Mouse (Mus musculus) intestine, postnatal 0 days (tissue): ENCODE data around the gene Peli2. TPM values are rescaled to one million over a fixed set of nuclear protein-coding genes. Genes with fewer than 3 reads are reported as not detected.

ENCODE experiments used
- ATAC-seq: fragments of 200-750 bp; cut with Nextera tagmentation; 2 replicates; pipeline ENCODE4 v1.8.0; 2017; ENCODE audit warnings: mild to moderate bottlenecking, moderate TSS enrichment, moderate library complexity
- H3K27ac ChIP-seq: fragments of 300-500 bp; sonication (generic); 2 replicates; pipeline ENCODE4 v1.5.1; 2014; ENCODE audit warnings: mild to moderate bottlenecking, low read depth, low read length, moderate library complexity
- H3K27me3 ChIP-seq: fragments of 300-500 bp; sonication (generic); replicated peaks from 2 replicates; pipeline ENCODE4 v1.6.1; 2014; ENCODE audit warnings: low read length, mixed read lengths; ENCODE audit not compliant: control insufficient read depth, insufficient read depth
- H3K36me3 ChIP-seq: fragments of 300-500 bp; sonication (generic); 2 replicates; pipeline ENCODE4 v1.6.1; 2014; ENCODE audit warnings: mild to moderate bottlenecking, moderate library complexity; ENCODE audit not compliant: control insufficient read depth, insufficient read depth
- H3K4me1 ChIP-seq: fragments of 300-500 bp; sonication (generic); replicated peaks from 2 replicates; pipeline ENCODE4 v1.6.1; 2014; ENCODE audit warnings: antibody characterized with exemption, low read length, mixed read lengths; ENCODE audit not compliant: control insufficient read depth, insufficient read depth
- H3K4me2 ChIP-seq: fragments of 300-500 bp; sonication (generic); replicated peaks from 2 replicates; pipeline ENCODE4 v1.6.1; 2014; ENCODE audit warnings: low read depth, mild to moderate bottlenecking, moderate library complexity
- H3K4me3 ChIP-seq: fragments of 300-500 bp; sonication (generic); 2 replicates; pipeline ENCODE4 v1.5.1; 2014; ENCODE audit warnings: low read depth, low read length
- H3K9ac ChIP-seq: fragments of 300-500 bp; sonication (generic); 2 replicates; pipeline ENCODE4 v1.6.1; 2014; ENCODE audit warnings: mild to moderate bottlenecking, low read depth, low read length
- H3K9me3 ChIP-seq: fragments of 300-500 bp; sonication (generic); 2 replicates; pipeline ENCODE4 v1.6.1; 2016; ENCODE audit warnings: mixed run types; ENCODE audit not compliant: control insufficient read depth
- CTCF ChIP-seq: sonication (generic); IDR thresholded peaks from 2 replicates; pipeline ENCODE4 v1.5.1; 2016; ENCODE audit warnings: low read depth, mild to moderate bottlenecking, control low read depth, antibody characterized with exemption, moderate library complexity
- WGBS: fragments of 180-500 bp; shearing (Covaris S2); extraction: QIAGEN DNeasy Blood & Tissue Kit; methylation state at CpG from one replicate; pipeline ENCODE4 v1.1.7; 2014; 5-methylcytosine and 5-hydroxymethylcytosine counted together
- polyA plus RNA-seq: library from polyadenylated mRNA; unstranded; fragments of >200 nt; fragmentation: Nextera tagmentation; extraction: Ambion mirVana; gene quantifications from 2 replicates; pipeline ENCODE4 v1.2.1, GENCODE M21; 2015

Peli2 gene
- polyA plus RNA-seq, 1 experiment from 2014 or later = 2.0 TPM

GRCm38 (mm10) chr14:48166396-48166795 is 45.8 kb downstream of the Peli2 start:
- 90% methylated on average over 9 of the region's 9 CpGs for WGBS
- no peaks in the 10 kb centered on the region for H3K36me3 ChIP-seq
- no peaks in the 10 kb centered on the region for H3K27me3 ChIP-seq
- H3K4me1 ChIP-seq = no peaks in the 10 kb centered on the region
- no peaks in the 10 kb centered on the region for H3K9me3 ChIP-seq
- no peak for TF ChIP-seq CTCF
- H3K4me3 ChIP-seq = no peak overlapping the region
- H3K9ac ChIP-seq = no peak overlapping the region
- no peak for ATAC-seq
- H3K4me2 ChIP-seq = no peak overlapping the region
- no peak overlapping the region for H3K27ac ChIP-seq

GRCm38 (mm10) chr14:48167020-48167419 is 46.4 kb downstream of the Peli2 start:
- Histone ChIP-seq H3K27me3 (no peaks in the 10 kb centered on the region), H3K27ac (no peak overlapping the region), H3K9ac (no peak overlapping the region), H3K36me3 (no peaks in the 10 kb centered on the region), H3K4me1 (no peaks in the 10 kb centered on the region), H3K4me3 (no peak overlapping the region), H3K9me3 (no peaks in the 10 kb centered on the region), H3K4me2 (no peak overlapping the region)
- no peak for ATAC-seq
- TF ChIP-seq CTCF = no peak
- WGBS = 56% methylated on average over 3 of the region's 3 CpGs

DNA sequence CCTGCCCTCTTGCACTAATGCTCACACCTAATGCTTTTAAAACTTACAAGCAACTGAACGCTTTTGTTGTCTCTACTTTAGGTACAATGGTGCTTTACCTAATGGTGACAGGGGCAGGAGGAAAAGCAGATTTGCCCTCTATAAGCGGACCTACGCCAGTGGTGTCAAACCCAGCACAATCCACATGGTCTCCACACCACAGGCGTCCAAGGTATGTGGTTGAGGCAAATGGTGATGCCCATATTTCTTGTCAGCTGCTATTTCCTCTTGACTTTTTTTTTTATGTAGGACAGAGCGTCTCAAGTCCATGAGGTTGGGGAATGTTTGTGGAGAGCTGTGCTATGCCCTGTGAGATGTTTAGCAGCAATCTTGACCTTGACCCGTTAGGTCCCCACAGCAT is 47.5 kb downstream of the Peli2 start:
- Histone ChIP-seq H3K27ac (no peak overlapping the region), H3K27me3 (no peaks in the 10 kb centered on the region), H3K36me3 (no peaks in the 10 kb centered on the region), H3K4me3 (no peak overlapping the region), H3K4me1 (no peaks in the 10 kb centered on the region), H3K9me3 (no peaks in the 10 kb centered on the region), H3K4me2 (no peak overlapping the region), H3K9ac (no peak overlapping the region)
- 76% methylated on average over 6 of the region's 6 CpGs for WGBS
- no peak for ATAC-seq
- TF ChIP-seq CTCF = no peak

DNA sequence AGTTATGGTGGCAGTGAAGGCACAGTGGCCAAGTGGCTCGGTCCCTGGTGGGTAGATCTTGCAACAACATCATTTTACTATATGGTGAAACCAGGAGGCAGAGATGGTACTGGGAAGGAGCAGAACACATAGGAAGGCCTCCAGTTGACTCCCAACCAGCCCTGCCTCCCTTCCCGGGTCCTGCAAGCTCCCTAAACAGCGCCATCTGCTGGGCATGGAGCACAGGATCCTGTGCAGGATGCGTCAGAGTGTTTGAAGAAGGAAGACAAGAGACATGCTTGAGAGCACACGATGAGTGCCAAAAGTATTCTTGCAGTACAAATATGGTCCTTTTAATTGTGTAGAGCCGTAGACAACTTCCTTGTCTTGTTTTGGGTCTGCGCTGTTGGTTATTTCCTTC is 49.3 kb downstream of the Peli2 start:
- no peak overlapping the region for H3K27ac ChIP-seq
- no peak overlapping the region for H3K4me2 ChIP-seq
- H3K27me3 ChIP-seq = no peaks in the 10 kb centered on the region
- peak; percentile 75 for TF ChIP-seq CTCF
- WGBS = 63% methylated on average over 7 of the region's 7 CpGs
- no peak overlapping the region for H3K4me3 ChIP-seq
- ATAC-seq = no peak
- H3K9ac ChIP-seq = no peak overlapping the region
- H3K4me1 ChIP-seq = no peaks in the 10 kb centered on the region
- no peaks in the 10 kb centered on the region for H3K9me3 ChIP-seq
- no peaks in the 10 kb centered on the region for H3K36me3 ChIP-seq

GRCm38 (mm10) chr14:48171268-48171667 is 50.6 kb downstream of the Peli2 start:
- Histone ChIP-seq H3K4me3 (no peak overlapping the region), H3K4me1 (no peaks in the 10 kb centered on the region), H3K9me3 (no peaks in the 10 kb centered on the region), H3K27me3 (no peaks in the 10 kb centered on the region), H3K27ac (no peak overlapping the region), H3K4me2 (no peak overlapping the region), H3K36me3 (no peaks in the 10 kb centered on the region), H3K9ac (no peak overlapping the region)
- no peak for TF ChIP-seq CTCF
- WGBS = 70% methylated on average over 12 of the region's 12 CpGs
- ATAC-seq = no peak

DNA sequence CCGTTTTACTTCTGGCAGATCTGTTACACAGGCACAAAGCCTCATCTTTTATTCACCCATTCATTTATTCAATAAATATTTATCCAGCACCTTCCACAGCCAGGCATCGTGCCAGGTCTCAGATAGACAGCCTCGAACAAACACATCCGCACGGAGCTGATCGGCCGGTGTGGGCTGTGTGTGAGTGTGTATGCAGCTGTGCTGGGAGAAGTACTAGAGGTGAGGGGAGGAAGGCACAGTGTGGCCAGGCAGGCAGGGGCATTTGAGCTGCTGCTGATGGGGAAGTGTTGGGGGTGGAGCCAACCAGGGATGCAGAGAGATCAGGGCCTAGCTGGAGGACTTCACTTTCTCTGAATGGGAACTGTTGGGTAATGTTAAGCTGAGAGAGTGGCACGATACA is 51.4 kb downstream of the Peli2 start:
- Histone ChIP-seq H3K4me3 (no peak overlapping the region), H3K27me3 (no peaks in the 10 kb centered on the region), H3K36me3 (no peaks in the 10 kb centered on the region), H3K4me2 (no peak overlapping the region), H3K9me3 (no peaks in the 10 kb centered on the region), H3K4me1 (no peaks in the 10 kb centered on the region), H3K27ac (no peak overlapping the region), H3K9ac (no peak overlapping the region)
- no peak for TF ChIP-seq CTCF
- 36% methylated on average over 8 of the region's 8 CpGs for WGBS
- no peak for ATAC-seq

GRCm38 (mm10) chr14:48172876-48173275 is 52.3 kb downstream of the Peli2 start:
- Histone ChIP-seq H3K4me1 (no peaks in the 10 kb centered on the region), H3K9me3 (no peaks in the 10 kb centered on the region), H3K9ac (no peak overlapping the region), H3K36me3 (no peaks in the 10 kb centered on the region), H3K27ac (no peak overlapping the region), H3K4me2 (no peak overlapping the region), H3K4me3 (no peak overlapping the region), H3K27me3 (no peaks in the 10 kb centered on the region)
- ATAC-seq = no peak
- TF ChIP-seq CTCF = no peak
- WGBS = 92% methylated on average over 8 of the region's 8 CpGs
